Mouse (Mus musculus) ES-Bruce4 (cell line): ENCODE data around the gene March5. TPM values are rescaled to one million over a fixed set of nuclear protein-coding genes. Genes with fewer than 3 reads are reported as not detected.

Experiments used
- H3K27ac ChIP-seq: 2 replicates; pipeline ENCODE4 v1.5.1; 2012; ENCODE audit warnings: low read length, inconsistent platforms; ENCODE audit not compliant: insufficient read depth
- H3K27me3 ChIP-seq: 2 replicates; pipeline ENCODE4 v1.6.1; 2012; ENCODE audit warnings: mild to moderate bottlenecking, low read length, inconsistent platforms; ENCODE audit not compliant: control insufficient read depth, poor library complexity, insufficient read depth, severe bottlenecking
- H3K36me3 ChIP-seq: 2 replicates; pipeline ENCODE4 v1.6.1; 2012; ENCODE audit warnings: inconsistent platforms, mild to moderate bottlenecking, low read length, moderate library complexity; ENCODE audit not compliant: control insufficient read depth, poor library complexity, insufficient read depth, severe bottlenecking
- H3K4me1 ChIP-seq: one replicate; pipeline ENCODE4 v1.8.1; 2011; ENCODE audit warnings: low read length; ENCODE audit not compliant: control insufficient read depth, insufficient read depth
- H3K4me3 ChIP-seq: 2 replicates; pipeline ENCODE4 v1.5.1; 2011; ENCODE audit warnings: low read depth, mild to moderate bottlenecking, low read length
- H3K9ac ChIP-seq: 2 replicates; pipeline ENCODE4 v1.6.1; 2012; ENCODE audit warnings: low read depth, mild to moderate bottlenecking, inconsistent platforms; ENCODE audit not compliant: poor library complexity, severe bottlenecking
- H3K9me3 ChIP-seq: replicated peaks from 2 replicates; pipeline ENCODE4 v1.6.1; 2012; ENCODE audit warnings: mild to moderate bottlenecking, low read length, inconsistent platforms; ENCODE audit not compliant: control insufficient read depth, poor library complexity, insufficient read depth, severe bottlenecking
- CTCF ChIP-seq: IDR thresholded peaks from one replicate; pipeline ENCODE4 v1.8.1; 2011; ENCODE audit warnings: low read depth, low read length
- EP300 ChIP-seq: IDR thresholded peaks from 2 replicates; pipeline ENCODE4 v1.6.1; 2011; ENCODE audit warnings: low read depth, low read length; ENCODE audit not compliant: insufficient read depth
- POLR2A ChIP-seq: IDR thresholded peaks from one replicate; pipeline ENCODE4 v1.8.1; 2011; ENCODE audit warnings: low read length; ENCODE audit not compliant: insufficient read depth
- polyA plus RNA-seq: library from polyadenylated mRNA; stranded (reverse); fragments of >200 nt; gene quantifications from 2 replicates; pipeline ENCODE4 v1.2.4, GENCODE M21; 2011; ENCODE audit warnings: low read depth; ENCODE audit not compliant: missing spikeins, insufficient read depth, insufficient read length

March5 gene
- polyA plus RNA-seq, 1 experiment, result 194 TPM

- Histone ChIP-seq H3K27ac (no peak overlapping the region), H3K9ac (no peak overlapping the region), H3K9me3 (no peaks in the 10 kb centered on the region), H3K27me3 (no peaks in the 10 kb centered on the region), H3K4me3 (no peak overlapping the region), H3K36me3 (no peaks in the 10 kb centered on the region), H3K4me1 (no peaks in the 10 kb centered on the region)
- no peak for TF ChIP-seq CTCF
- TF ChIP-seq POLR2A, result no peak
- no peak for TF ChIP-seq EP300
Observed at GRCm38 (mm10) chr19:37246859-37247258, 39.5 kb downstream of the March5 start.

- H3K9ac ChIP-seq, result no peak overlapping the region
Observed at GRCm38 (mm10) chr19:37248199-37248598, 40.9 kb downstream of the March5 start.

GRCm38 (mm10) chr19:37252104-37252503 is 44.8 kb downstream of the March5 start:
- H3K9me3 ChIP-seq, result no peaks in the 10 kb centered on the region
- no peaks in the 10 kb centered on the region for H3K27me3 ChIP-seq
- no peak overlapping the region for H3K9ac ChIP-seq
- H3K4me3 ChIP-seq, result peak overlapping the region; percentile 42
- no peaks in the 10 kb centered on the region for H3K4me1 ChIP-seq
- TF ChIP-seq EP300 (no peak), CTCF (no peak), POLR2A (no peak)
- H3K36me3 ChIP-seq, result no peaks in the 10 kb centered on the region
- H3K27ac ChIP-seq, result no peak overlapping the region

More at GRCm38 (mm10) chr19:37248199-37248598, 40.9 kb downstream of the March5 start:
- Histone ChIP-seq H3K27me3 (no peaks in the 10 kb centered on the region), H3K27ac (no peak overlapping the region), H3K4me1 (no peaks in the 10 kb centered on the region), H3K9me3 (no peaks in the 10 kb centered on the region), H3K36me3 (no peaks in the 10 kb centered on the region), H3K4me3 (no peak overlapping the region)
- no peak for TF ChIP-seq EP300
- no peak for TF ChIP-seq CTCF
- TF ChIP-seq POLR2A, result no peak

GRCm38 (mm10) chr19:37255321-37255720 is 48.0 kb downstream of the March5 start:
- Histone ChIP-seq H3K36me3 (no peaks in the 10 kb centered on the region), H3K9me3 (no peaks in the 10 kb centered on the region), H3K4me1 (no peaks in the 10 kb centered on the region), H3K4me3 (no peak overlapping the region), H3K9ac (no peak overlapping the region), H3K27ac (no peak overlapping the region), H3K27me3 (no peaks in the 10 kb centered on the region)
- TF ChIP-seq EP300 (no peak), CTCF (no peak), POLR2A (no peak)

GRCm38 (mm10) chr19:37262389-37262788 is 55.0 kb downstream of the March5 start:
- H3K9ac ChIP-seq, result no peak overlapping the region

GRCm38 (mm10) chr19:37263566-37263942 is 56.2 kb downstream of the March5 start:
- Histone ChIP-seq H3K36me3 (0 out of 2 replicates have a peak, but pooled peaks cover under 1% of the 10 kb centered on the region), H3K27ac (no peak overlapping the region), H3K4me3 (0 out of 2 replicates have a peak overlapping the region, but pooled peaks have one; percentile 2), H3K9me3 (no peaks in the 10 kb centered on the region), H3K27me3 (no peaks in the 10 kb centered on the region), H3K9ac (no peak overlapping the region), H3K4me1 (no peaks in the 10 kb centered on the region)
- TF ChIP-seq CTCF (no peak), POLR2A (no peak), EP300 (no peak)

More at GRCm38 (mm10) chr19:37262389-37262788, 55.0 kb downstream of the March5 start:
- H3K4me1 ChIP-seq, result no peaks in the 10 kb centered on the region
- TF ChIP-seq EP300 (no peak), CTCF (no peak), POLR2A (no peak)
- no peak overlapping the region for H3K4me3 ChIP-seq
- no peak overlapping the region for H3K27ac ChIP-seq
- no peaks in the 10 kb centered on the region for H3K27me3 ChIP-seq
- H3K36me3 ChIP-seq, result no peaks in the 10 kb centered on the region
- no peaks in the 10 kb centered on the region for H3K9me3 ChIP-seq
